7 mouse cellular contexts compared by ENCODE assay signal in genomic region chr19:24476929-24477882, GRCm38 (mm10). TPM values are rescaled to one million over a fixed set of nuclear protein-coding genes. Genes with fewer than 3 reads are reported as not detected.
DNase-seq lines count a peak whose midpoint lies in the region; ATAC-seq lines count a peak whose summit lies in the region.

Gene Fam122a (minus strand): TSS chr19:24477356.

- peak; percentile 97 for ATAC-seq in intestine, embryonic 15.5 days

- H3K27ac ChIP-seq in intestine, embryonic 15.5 days = peak within 1 kb of the TSS; percentile 95
- peak within 1 kb of the TSS; percentile 93 for H3K27ac ChIP-seq in midbrain, embryonic 10.5 days (replicated peaks)

- intact Hi-C loops in gastrocnemius, postnatal 36 days (cut with DNase I) = loop anchor here (5.0 kb wide), 1 partner anchor 175 kb away; no protein-coding TSS in a partner anchor
- intact Hi-C loops in left cerebral cortex, postnatal 25 days (cut with DNase I) = loop anchor here (1.0 to 2.0 kb wide), 3 partner anchors 79 to 176 kb away; no protein-coding TSS in a partner anchor

- peak within 1 kb of the TSS; percentile 83 for H3K9ac ChIP-seq in intestine, embryonic 15.5 days

- peak; percentile 93 to 95 for DNase-seq in adrenal gland, adult 18-20 months (ENCODE audit: low spot score in 2 of 2)
- peak; percentile 96 for DNase-seq in embryo, embryonic 11 days
- DNase-seq in gastrocnemius, postnatal 36 days = peak; percentile 87 to 88
- DNase-seq in left cerebral cortex, postnatal 25 days (ENCODE audit: low spot score in 2 of 2) = peak; percentile 91
- DNase-seq in midbrain, embryonic 10.5 days (ENCODE audit: low spot score) = peak; percentile 92
- peak; percentile 93 for DNase-seq in right cerebral cortex, postnatal 4 days

- peak within 1 kb of the TSS; percentile 85 for H3K4me3 ChIP-seq in intestine, embryonic 15.5 days (replicated peaks)
- peak within 1 kb of the TSS; percentile 91 for H3K4me3 ChIP-seq in midbrain, embryonic 10.5 days

- no peaks in the 10 kb centered on the region for H3K9me3 ChIP-seq in intestine, embryonic 15.5 days
- H3K9me3 ChIP-seq in midbrain, embryonic 10.5 days (replicated peaks) = no peaks in the 10 kb centered on the region

- 0 out of 2 replicates have a peak, but pooled peaks cover 5% of the 10 kb centered on the region for H3K4me1 ChIP-seq in intestine, embryonic 15.5 days (replicated peaks)
- peaks cover 31% of the 10 kb centered on the region for H3K4me1 ChIP-seq in midbrain, embryonic 10.5 days

- H3K36me3 ChIP-seq in intestine, embryonic 15.5 days = no peaks in the 10 kb centered on the region
- peaks cover 12% of the 10 kb centered on the region for H3K36me3 ChIP-seq in midbrain, embryonic 10.5 days

- no peaks in the 10 kb centered on the region for H3K27me3 ChIP-seq in intestine, embryonic 15.5 days (replicated peaks)
- no peaks in the 10 kb centered on the region for H3K27me3 ChIP-seq in midbrain, embryonic 10.5 days (ENCODE audit: low read depth, poor library complexity, severe bottlenecking)

- 0% methylated on average over 88 of the region's 92 CpGs for WGBS in intestine, embryonic 15.5 days
- under 1% methylated on average over 91 of the region's 92 CpGs for WGBS in midbrain, embryonic 10.5 days

- H3K4me2 ChIP-seq in intestine, embryonic 15.5 days (replicated peaks) = peak within 1 kb of the TSS; percentile 72

RNA-seq across cellular contexts. Expression of gene Fam122a, which starts in this region (rescaled TPM):
- 10 to 100 TPM; 30.9 to 31.1 TPM for total RNA-seq in adrenal gland, adult 18-20 months (2021)
- 10 to 100 TPM; 17.5 to 19.4 TPM for total RNA-seq in gastrocnemius, postnatal 36 days (2021)
- polyA plus RNA-seq in intestine, embryonic 15.5 days (2015; fragmentation: Nextera tagmentation; extraction: Ambion mirVana) = 44.5 and 50.0 TPM in 2 replicates
- total RNA-seq in left cerebral cortex, postnatal 25 days (2021) = 10 to 100 TPM; 28.2 to 30.9 TPM
- 48.6 and 49.8 TPM in 2 replicates for polyA plus RNA-seq in midbrain, embryonic 10.5 days (2016; fragmentation: Nextera tagmentation; extraction: Ambion mirVana)

Comparison
In these comparisons a context has a peak if more than half of its experiments do, and no peak if none do; other contexts are left out.
1. Peak in every context shown above with its lines: DNase-seq, ATAC-seq, H3K4me3 ChIP-seq and H3K27ac ChIP-seq.